Mouse (Mus musculus) lung, adult 2 months (tissue): Measurements from ENCODE around the gene Tbc1d10b. TPM values are rescaled to one million over a fixed set of nuclear protein-coding genes. Genes with fewer than 3 reads are reported as not detected.

Experiments used
- DNase-seq: peaks from one replicate; pipeline ENCODE4 v3.0.0; 2022
- H3K4me1 ChIP-seq: fragments of 200-500 bp; 2 replicates; pipeline ENCODE4 v1.6.1; 2011; ENCODE audit warnings: low read length; ENCODE audit not compliant: control insufficient read depth, insufficient read depth
- H3K4me3 ChIP-seq: fragments of 200-500 bp; replicated peaks from 2 replicates; pipeline ENCODE3; 2011; ENCODE audit warnings: low read depth, mild to moderate bottlenecking, control low read depth, low read length; ENCODE audit errors: extremely low read depth
- CTCF ChIP-seq: fragments of 200-500 bp; IDR thresholded peaks from 2 replicates; pipeline ENCODE4 v1.5.1; 2011; ENCODE audit warnings: mild to moderate bottlenecking, low read length, control low read depth; ENCODE audit not compliant: insufficient read depth
- POLR2A ChIP-seq: fragments of 200-500 bp; IDR thresholded peaks from 2 replicates; pipeline ENCODE4 v1.6.1; 2011; ENCODE audit warnings: low read depth, mild to moderate bottlenecking, control low read depth, low read length, borderline replicate concordance; ENCODE audit errors: extremely low read depth
- WGBS: fragments of 180-500 bp; shearing (Covaris S2); methylation state at CpG from one replicate; pipeline ENCODE4 v1.1.7; 2018; 5-methylcytosine and 5-hydroxymethylcytosine counted together
- polyA plus RNA-seq: library from polyadenylated mRNA; depleted of rRNA; stranded (reverse); fragments of >200 nt; gene quantifications from 2 replicates; pipeline ENCODE4 v1.2.3, GENCODE M21; 2012

Tbc1d10b gene
- polyA plus RNA-seq, 1 experiment = 32.9 TPM

GRCm38 (mm10) chr7:127217475-127217874 is 9.2 kb upstream of the Tbc1d10b start:
- Histone ChIP-seq H3K4me1 (peaks cover 3% of the 10 kb centered on the region; the same call in 1 of the 2 replicates), H3K4me3 (no peak overlapping the region)
- TF ChIP-seq CTCF (no peak), POLR2A (no peak)
- no peak for DNase-seq
- 78% methylated on average over 6 of the region's 6 CpGs for WGBS

GRCm38 (mm10) chr7:127216307-127216706 is 8.0 kb upstream of the Tbc1d10b start:
- no peak for DNase-seq
- Histone ChIP-seq H3K4me3 (no peak overlapping the region), H3K4me1 (peaks cover 3% of the 10 kb centered on the region; the same call in 1 of the 2 replicates)
- no peak for TF ChIP-seq CTCF
- no peak for TF ChIP-seq POLR2A
- WGBS = 82% methylated on average over 5 of the region's 5 CpGs

GRCm38 (mm10) chr7:127214981-127215871 is 7.0 kb upstream of the Tbc1d10b start:
- peak overlapping the region; percentile 9 for H3K4me3 ChIP-seq
- peaks cover 3% of the 10 kb centered on the region; the same call in 1 of the 2 replicates for H3K4me1 ChIP-seq
- TF ChIP-seq POLR2A (0 out of 2 replicates have a peak, but pooled peaks have one; percentile 34), CTCF (peak; percentile 98)
- WGBS = 28% methylated on average over 33 of the region's 33 CpGs
- peak; percentile 53 for DNase-seq

GRCm38 (mm10) chr7:127214521-127214920 is 6.3 kb upstream of the Tbc1d10b start:
- WGBS = 61% methylated on average over 21 of the region's 21 CpGs
- DNase-seq = no peak
- Histone ChIP-seq H3K4me1 (peaks cover 3% of the 10 kb centered on the region; the same call in 1 of the 2 replicates), H3K4me3 (peak overlapping the region; percentile 8)
- TF ChIP-seq POLR2A (no peak), CTCF (no peak)

GRCm38 (mm10) chr7:127213930-127214329 is 5.7 kb upstream of the Tbc1d10b start:
- no peak for DNase-seq
- Histone ChIP-seq H3K4me1 (peaks cover 3% of the 10 kb centered on the region; the same call in 1 of the 2 replicates), H3K4me3 (no peak overlapping the region)
- TF ChIP-seq POLR2A (no peak), CTCF (no peak)
- 62% methylated on average over 12 of the region's 12 CpGs for WGBS

GRCm38 (mm10) chr7:127213485-127213884 is 5.2 kb upstream of the Tbc1d10b start:
- DNase-seq = no peak
- no peak overlapping the region for H3K4me3 ChIP-seq
- 43% methylated on average over 7 of the region's 7 CpGs for WGBS
- peak; percentile 46 for TF ChIP-seq CTCF
- no peak for TF ChIP-seq POLR2A
- H3K4me1 ChIP-seq = peaks cover 3% of the 10 kb centered on the region; the same call in 1 of the 2 replicates

GRCm38 (mm10) chr7:127212432-127213250 is 4.4 kb upstream of the Tbc1d10b start:
- TF ChIP-seq CTCF (no peak), POLR2A (no peak)
- H3K4me1 ChIP-seq = peaks cover 3% of the 10 kb centered on the region; the same call in 1 of the 2 replicates
- 91% methylated on average over 12 of the region's 12 CpGs for WGBS
- no peak for DNase-seq
- no peak overlapping the region for H3K4me3 ChIP-seq

- no peak for DNase-seq
- H3K4me1 ChIP-seq = peaks cover 7% of the 10 kb centered on the region
- TF ChIP-seq POLR2A (no peak), CTCF (no peak)
- WGBS = 72% methylated on average over 5 of the region's 5 CpGs
- H3K4me3 ChIP-seq = no peak overlapping the region
Observed at GRCm38 (mm10) chr7:127211014-127211745, 2.9 kb upstream of the Tbc1d10b start.

GRCm38 (mm10) chr7:127210266-127210665 is 2.0 kb upstream of the Tbc1d10b start:
- TF ChIP-seq CTCF (no peak), POLR2A (no peak)
- 84% methylated on average over 4 of the region's 4 CpGs for WGBS
- DNase-seq = no peak
- Histone ChIP-seq H3K4me1 (peaks cover 4% of the 10 kb centered on the region), H3K4me3 (no peak overlapping the region)
